Mouse (Mus musculus): ENCODE measurements around the gene Hist1h1b. TPM values are rescaled to one million over a fixed set of nuclear protein-coding genes. Genes with fewer than 3 reads are reported as not detected.
"Not testable (repeated sequence)": the region's sequence is repeated elsewhere in the genome, so short reads cannot be mapped to it uniquely, and the experiment has no call there.

Gene Hist1h1b
- polyA plus RNA-seq, 1 experiment from 2014 or later, result 1.4 TPM

DNA sequence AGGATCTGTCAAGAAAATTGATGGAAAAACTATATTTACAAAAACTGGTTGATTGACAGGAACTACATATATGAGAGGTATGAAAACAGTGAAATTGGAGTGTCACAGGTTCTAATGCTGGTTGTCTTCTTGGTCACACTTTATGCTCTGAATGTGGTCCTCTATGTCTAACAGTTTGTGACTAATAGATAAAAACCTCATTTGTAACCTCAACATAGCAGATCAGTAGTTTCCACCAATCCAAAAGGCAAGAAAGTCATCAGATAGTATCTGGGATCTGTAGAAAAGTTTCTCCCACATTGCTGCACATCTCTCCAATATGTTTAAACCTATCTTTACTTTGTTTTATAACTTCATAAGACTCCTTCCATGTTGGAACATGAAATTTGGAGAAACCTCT lies 29.0 kb downstream of the Hist1h1b start:
- ChIA-PET CTCF (no interaction called here), POLR2A (no interaction called here)
- H3K27me3 ChIP-seq, result no peaks in the 10 kb centered on the region
- DNase-seq (ENCODE audit: low read depth, low spot score), result no peak
- TF ChIP-seq CTCF (IDR thresholded peaks at IDR 0.05), result no peak
- ATAC-seq, result no peak
- in situ Hi-C loops (cut with MboI; ENCODE audit: low pct_unique_long_range_greater_than_20kb), result no loop called here

DNA sequence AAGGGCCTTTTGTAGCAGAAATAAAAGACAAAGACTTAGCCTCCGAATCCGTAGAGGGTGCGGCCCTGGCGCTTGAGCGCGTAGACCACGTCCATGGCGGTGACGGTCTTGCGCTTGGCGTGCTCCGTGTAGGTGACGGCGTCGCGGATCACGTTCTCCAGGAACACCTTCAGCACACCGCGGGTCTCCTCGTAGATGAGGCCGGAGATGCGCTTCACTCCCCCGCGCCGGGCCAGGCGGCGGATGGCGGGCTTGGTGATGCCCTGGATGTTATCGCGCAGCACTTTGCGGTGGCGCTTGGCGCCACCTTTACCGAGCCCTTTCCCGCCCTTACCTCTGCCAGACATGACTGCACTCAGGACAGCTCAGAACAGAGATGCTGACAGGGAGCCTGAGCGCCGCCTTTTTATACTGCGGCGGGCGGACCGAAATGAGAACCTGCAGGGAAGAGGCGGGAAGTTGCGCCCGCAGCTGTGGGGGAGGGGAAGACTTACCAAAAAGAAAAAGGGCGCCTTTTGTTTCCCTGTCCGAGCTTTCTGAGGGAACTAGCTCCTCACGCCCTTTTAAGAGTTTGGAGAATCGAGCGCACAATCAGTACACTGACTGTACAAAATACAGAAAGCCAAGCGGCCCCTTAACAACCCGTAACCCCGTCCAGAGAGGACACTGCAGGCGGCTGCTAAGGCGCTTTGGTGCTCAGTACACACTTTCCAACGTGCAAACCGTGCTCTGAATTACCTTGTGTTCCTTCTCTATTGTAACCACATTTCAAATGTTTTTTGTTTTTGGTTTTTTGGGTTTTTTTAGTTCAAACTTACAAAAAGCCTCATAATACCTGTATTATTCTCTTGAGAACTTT lies 30.0 kb downstream of the Hist1h1b start, which contains the start of gene Hist1h4k:
Gene Hist1h4k (minus strand): TSS at position 347 of the 859 bp plus-strand sequence.
- peak; percentile 33 for DNase-seq (ENCODE audit: low read depth, low spot score)
- peak; percentile 81 for ATAC-seq

DNA sequence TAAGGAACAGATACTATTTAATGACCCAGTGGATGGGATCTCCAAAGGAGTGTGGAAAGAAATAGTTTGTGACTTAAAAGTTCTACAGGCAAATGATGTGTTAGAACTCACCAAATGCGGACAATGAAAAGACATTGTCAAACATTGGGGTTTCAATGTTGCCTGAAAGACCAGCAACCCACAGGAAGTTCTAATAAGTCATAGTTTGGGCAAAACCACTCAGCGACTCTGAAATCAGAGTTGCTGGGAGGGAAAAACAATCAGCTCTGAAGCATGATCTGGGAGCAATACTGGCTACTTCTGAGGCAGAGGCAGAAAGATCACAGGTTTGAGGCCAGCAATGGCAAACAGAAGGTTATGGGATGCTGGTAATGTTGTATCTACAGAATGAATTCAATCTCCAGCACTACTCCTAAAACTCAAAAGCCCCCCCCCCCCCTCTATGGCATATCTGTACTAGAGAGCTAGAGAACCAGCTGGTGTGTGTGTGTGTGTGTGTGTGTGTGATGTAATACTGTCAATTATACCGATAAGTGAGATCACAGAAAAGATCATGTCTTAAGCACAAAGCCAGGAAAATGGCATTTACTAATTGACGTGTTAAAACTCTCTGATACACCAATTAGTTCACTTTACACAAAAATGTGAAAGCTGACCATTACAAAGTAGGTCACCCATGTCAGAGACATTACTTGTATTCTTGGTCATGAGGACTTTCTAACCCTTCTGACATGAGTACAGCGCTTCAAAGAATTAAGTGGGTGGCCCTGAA lies 30.9 kb downstream of the Hist1h1b start:
- CTCF ChIA-PET, result interaction anchor here (2.0 kb wide), 1 partner anchor 11 kb away, joined by 5 read pairs; no protein-coding TSS in a partner anchor
- H3K27me3 ChIP-seq, result no peaks in the 10 kb centered on the region
- POLR2A ChIA-PET, result interaction anchor here (0.8 to 2.2 kb wide), 3 partner anchors 10 to 75 kb away, joined by 3 to 6 read pairs (median 5); partner anchors contain the start of gene Hist1h4j
- DNase-seq (ENCODE audit: low read depth, low spot score) (no peak), ATAC-seq (no peak)
- no peak for TF ChIP-seq CTCF (IDR thresholded peaks at IDR 0.05)
- in situ Hi-C loops (cut with MboI; ENCODE audit: low pct_unique_long_range_greater_than_20kb), result no loop called here

More for the DNA sequence above, 30.0 kb downstream of the Hist1h1b start, which contains the start of gene Hist1h4k:
- CTCF ChIA-PET, result interaction anchor here (2.0 kb wide), 1 partner anchor 12 kb away, joined by 5 read pairs; no protein-coding TSS in a partner anchor
- POLR2A ChIA-PET, result interaction anchor here (0.7 to 2.2 kb wide), 2 partner anchors 15 kb away, joined by 3 to 5 read pairs; partner anchors contain the start of gene Hist1h4j
- in situ Hi-C loops (cut with MboI; ENCODE audit: low pct_unique_long_range_greater_than_20kb); H3K27me3 ChIP-seq: not testable (repeated sequence)

DNA sequence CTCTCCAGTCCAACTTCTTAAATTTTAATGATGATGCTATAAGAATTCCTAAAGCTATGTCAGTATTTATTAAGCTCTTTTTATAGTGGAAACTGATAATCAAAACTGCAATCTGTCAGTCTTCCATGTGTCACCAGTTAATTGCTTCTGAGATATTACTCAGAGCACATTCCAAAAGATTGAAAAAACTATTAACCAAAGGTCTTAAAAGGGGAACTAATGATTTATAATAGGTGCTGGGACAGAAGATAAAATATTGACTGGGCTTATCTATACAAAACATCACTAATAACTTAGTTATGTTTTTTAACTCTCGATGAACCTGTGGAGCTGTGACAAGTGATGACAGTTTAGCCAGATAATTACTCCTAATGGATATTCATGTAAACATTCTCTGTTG lies 35.4 kb downstream of the Hist1h1b start:
- CTCF ChIA-PET, result no interaction called here
- no peak for TF ChIP-seq CTCF (IDR thresholded peaks at IDR 0.05)
- ATAC-seq (no peak), DNase-seq (ENCODE audit: low read depth, low spot score) (no peak)
- in situ Hi-C loops (cut with MboI; ENCODE audit: low pct_unique_long_range_greater_than_20kb), result no loop called here
- H3K27me3 ChIP-seq, result no peaks in the 10 kb centered on the region
- POLR2A ChIA-PET, result no interaction called here

DNA sequence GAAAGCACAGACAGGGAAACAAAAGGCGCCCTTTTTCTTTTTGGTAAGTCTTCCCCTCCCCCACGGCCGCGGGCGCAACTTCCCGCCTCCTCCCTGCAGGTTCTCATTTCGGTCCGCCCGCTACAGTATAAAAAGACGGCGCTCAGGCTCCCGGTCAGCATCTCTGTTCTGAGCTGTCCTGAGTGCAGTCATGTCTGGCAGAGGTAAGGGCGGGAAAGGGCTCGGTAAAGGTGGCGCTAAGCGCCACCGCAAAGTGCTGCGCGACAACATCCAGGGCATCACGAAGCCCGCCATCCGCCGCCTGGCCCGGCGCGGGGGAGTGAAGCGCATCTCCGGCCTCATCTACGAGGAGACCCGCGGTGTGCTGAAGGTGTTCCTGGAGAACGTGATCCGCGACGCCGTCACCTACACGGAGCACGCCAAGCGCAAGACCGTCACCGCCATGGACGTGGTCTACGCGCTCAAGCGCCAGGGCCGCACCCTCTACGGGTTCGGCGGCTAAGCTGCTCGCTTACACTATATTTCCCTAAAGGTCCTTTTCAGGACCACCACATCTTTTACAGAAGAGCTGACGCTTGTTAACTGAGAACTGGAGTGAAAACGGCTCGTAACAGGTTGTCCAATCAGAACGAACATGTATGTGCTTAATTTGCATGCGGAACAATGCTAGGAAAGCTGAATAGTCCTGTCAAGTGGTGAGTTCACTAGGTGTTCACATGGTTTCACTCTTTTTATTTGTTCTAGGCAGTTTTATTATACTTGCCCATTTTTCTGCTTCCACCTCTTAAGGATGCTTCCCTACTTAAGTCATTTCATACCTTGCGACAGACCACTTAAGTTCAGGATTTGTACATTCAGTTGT lies 45.3 kb downstream of the Hist1h1b start, which contains the start of gene Hist1h4j:
Gene Hist1h4j (plus strand): TSS at position 159 of the 862 bp plus-strand sequence.
- POLR2A ChIA-PET, result interaction anchor here (0.7 to 1.7 kb wide), 2 partner anchors 14 to 15 kb away, joined by 3 to 5 read pairs; partner anchors contain the start of gene Hist1h4k
- CTCF ChIA-PET; DNase-seq (ENCODE audit: low read depth, low spot score); H3K27me3 ChIP-seq: not testable (repeated sequence)
- peak; percentile 67 for ATAC-seq
- in situ Hi-C loops (cut with MboI; ENCODE audit: low pct_unique_long_range_greater_than_20kb), result loop anchor here (10.0 kb wide), 1 partner anchor 300 kb away; the partner anchor contains the start of genes Hist1h2ah and Hist1h2bk

DNA sequence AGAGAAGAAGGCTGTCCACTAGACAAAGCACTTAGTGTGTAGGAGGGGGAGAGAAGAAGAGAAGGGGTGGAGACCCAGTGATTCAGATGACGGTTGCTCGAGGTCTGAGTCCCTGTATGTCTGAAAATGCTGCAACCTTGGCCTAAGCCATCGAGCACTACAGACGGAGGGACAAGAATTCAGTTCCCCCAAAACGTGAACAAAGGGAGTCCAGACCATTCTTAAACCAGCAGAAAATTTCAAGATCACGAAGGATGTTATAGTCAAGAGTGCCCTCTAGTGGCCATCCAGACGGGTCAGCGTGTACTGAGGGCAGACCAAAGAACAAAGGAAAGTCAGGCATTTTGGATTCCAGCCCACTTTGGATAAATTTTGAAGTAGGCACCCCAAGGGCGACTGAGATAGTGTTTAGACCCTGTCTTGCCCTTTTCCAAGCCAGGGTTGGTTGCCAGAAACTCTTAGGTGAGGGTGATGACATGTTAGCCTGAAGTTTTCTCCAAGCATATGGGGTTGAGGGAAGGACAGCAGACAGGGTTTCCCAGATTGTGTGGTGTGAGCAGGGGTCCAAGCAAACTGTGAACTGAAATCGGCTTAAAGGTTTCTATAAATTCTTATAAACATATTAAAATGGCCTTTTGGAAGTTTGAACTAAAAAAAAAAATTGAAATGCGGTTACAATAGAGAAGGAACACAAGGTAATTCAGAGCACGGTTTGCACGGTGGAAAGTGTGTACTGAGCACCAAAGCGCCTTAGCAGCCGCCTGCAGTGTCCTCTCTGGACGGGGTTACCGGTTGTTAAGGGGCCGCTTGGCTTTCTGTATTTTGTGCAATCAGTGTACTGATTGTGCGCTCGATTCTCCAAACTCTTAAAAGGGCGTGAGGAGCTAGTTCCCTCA lies 46.2 kb downstream of the Hist1h1b start:
- ATAC-seq (peak; percentile 70), DNase-seq (ENCODE audit: low read depth, low spot score) (peak; percentile 63)
- ChIA-PET POLR2A (interaction anchor here (1.7 kb wide), 1 partner anchor 15 kb away, joined by 5 read pairs; no protein-coding TSS in a partner anchor), CTCF (interaction anchor here (0.7 to 1.3 kb wide), 4 partner anchors 10 to 16 kb away, joined by 3 to 4 read pairs (median 4); partner anchors contain the start of gene Hist1h2bm)
- in situ Hi-C loops (cut with MboI; ENCODE audit: low pct_unique_long_range_greater_than_20kb), result loop anchor here (10.0 kb wide), 1 partner anchor 301 kb away; the partner anchor contains the start of genes Hist1h2ah and Hist1h2bk
- peak; percentile 92 for TF ChIP-seq CTCF (IDR thresholded peaks at IDR 0.05)
- H3K27me3 ChIP-seq, result no peaks in the 10 kb centered on the region

DNA sequence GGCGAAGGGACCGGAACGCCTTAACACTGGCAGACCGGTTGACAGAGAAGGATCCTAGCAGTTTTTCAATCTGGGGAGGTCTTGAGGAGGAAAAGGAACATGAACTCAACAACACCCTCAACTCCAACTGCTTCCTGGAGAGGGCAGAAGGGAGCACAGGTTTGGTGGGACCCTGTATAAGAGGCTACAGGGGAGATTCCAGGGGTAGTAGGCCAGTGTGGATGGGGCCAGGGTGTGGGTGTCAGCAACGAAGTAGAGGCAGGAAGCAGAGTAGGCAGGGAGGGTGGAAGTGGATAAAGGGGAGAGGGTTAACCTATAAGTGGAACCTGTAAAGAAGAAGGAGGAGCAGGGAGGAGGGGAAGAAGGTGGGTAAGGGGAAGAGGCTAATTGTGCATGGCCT lies 47.0 kb downstream of the Hist1h1b start:
- in situ Hi-C loops (cut with MboI; ENCODE audit: low pct_unique_long_range_greater_than_20kb), result loop anchor here (10.0 kb wide), 1 partner anchor 301 kb away; the partner anchor contains the start of genes Hist1h2ah and Hist1h2bk
- POLR2A ChIA-PET, result interaction anchor here (1.1 kb wide), 1 partner anchor 15 kb away, joined by 3 read pairs; no protein-coding TSS in a partner anchor
- ATAC-seq (no peak), DNase-seq (ENCODE audit: low read depth, low spot score) (no peak)
- no peaks in the 10 kb centered on the region for H3K27me3 ChIP-seq
- TF ChIP-seq CTCF (IDR thresholded peaks at IDR 0.05), result peak; percentile 10
- CTCF ChIA-PET, result interaction anchor here (0.7 to 1.3 kb wide), 4 partner anchors 9 to 15 kb away, joined by 3 to 4 read pairs (median 4); partner anchors contain the start of gene Hist1h2bm

Other genes with a start within 250 kb of the Hist1h1b start
- gene Zkscan8, start 249.5 kb downstream of the Hist1h1b start, polyA plus RNA-seq (2021), result 12.5 TPM
- gene Olfr1366, start 237.8 kb downstream of the Hist1h1b start, polyA plus RNA-seq (2021), result 0.01 TPM
- gene Olfr1535, start 220.7 kb downstream of the Hist1h1b start, polyA plus RNA-seq (2021), result 0.09 TPM
- not detected for gene Olfr1364, start 198.9 kb downstream of the Hist1h1b start, polyA plus RNA-seq (2021)
- not detected for gene Olfr1362, start 166.6 kb downstream of the Hist1h1b start, polyA plus RNA-seq (2021)
- gene Olfr11, start 138.1 kb downstream of the Hist1h1b start, polyA plus RNA-seq (2021), result not detected
- not detected for gene Olfr1361, start 117.2 kb downstream of the Hist1h1b start, polyA plus RNA-seq (2021)
- gene Olfr1360, start 103.2 kb downstream of the Hist1h1b start, polyA plus RNA-seq (2021), result not detected
- not detected for gene Olfr1359, start 82.5 kb downstream of the Hist1h1b start, polyA plus RNA-seq (2021)
- 1.1 TPM for gene Hist1h2bl, start 64.5 kb downstream of the Hist1h1b start, polyA plus RNA-seq (2021)
- not detected for gene Hist1h2ai, start 64.2 kb downstream of the Hist1h1b start, polyA plus RNA-seq (2021)
- gene Hist1h3h, start 63.0 kb downstream of the Hist1h1b start, polyA plus RNA-seq (2021), result 4.9 TPM
- gene Hist1h2bm, start 58.6 kb downstream of the Hist1h1b start, polyA plus RNA-seq (2021), result not detected
- gene Hist1h4j, start 45.6 kb downstream of the Hist1h1b start, polyA plus RNA-seq (2021), result 1.2 TPM
- 6.5 TPM for gene Hist1h4k, start 30.1 kb downstream of the Hist1h1b start, polyA plus RNA-seq (2021)
- gene Hist1h2ak, start 26.8 kb downstream of the Hist1h1b start, polyA plus RNA-seq (2021), result not detected
- gene Hist1h2bn, start 26.5 kb downstream of the Hist1h1b start, polyA plus RNA-seq (2021), result 4.9 TPM
- gene Hist1h3i, start 2.7 kb upstream of the Hist1h1b start, polyA plus RNA-seq (2021), result 1.6 TPM
- gene Hist1h2an, start 6.6 kb upstream of the Hist1h1b start, polyA plus RNA-seq (2021), result 4.5 TPM
- 0.45 TPM for gene Hist1h2bp, start 6.8 kb upstream of the Hist1h1b start, polyA plus RNA-seq (2021)
- 35.6 TPM for gene Hist1h2bq, start 29.6 kb upstream of the Hist1h1b start, polyA plus RNA-seq (2021)
- gene Hist1h2ao, start 29.8 kb upstream of the Hist1h1b start, polyA plus RNA-seq (2021), result not detected
- gene Hist1h4m, start 31.1 kb upstream of the Hist1h1b start, polyA plus RNA-seq (2021), result 1.0 TPM
- not detected for gene Hist1h4n, start 51.6 kb upstream of the Hist1h1b start, polyA plus RNA-seq (2021)
- gene Hist1h2ap, start 52.9 kb upstream of the Hist1h1b start, polyA plus RNA-seq (2021), result 0.60 TPM
- 36.6 TPM for gene Hist1h2br, start 53.1 kb upstream of the Hist1h1b start, polyA plus RNA-seq (2021)
- gene Zfp184, start 164.5 kb upstream of the Hist1h1b start, polyA plus RNA-seq (2021), result 7.7 TPM
- not detected for gene Pom121l2, start 200.6 kb upstream of the Hist1h1b start, polyA plus RNA-seq (2021)
- gene Prss16, start 229.1 kb upstream of the Hist1h1b start, polyA plus RNA-seq (2021), result 6.3 TPM

Data from Patski (cell line).